Mouse (Mus musculus) G1E-ER4 (cell line): ENCODE measurements around the gene 1700030K09Rik. TPM values are rescaled to one million over a fixed set of nuclear protein-coding genes. Genes with fewer than 3 reads are reported as not detected.

Experiments used
- GATA1 ChIP-seq: IDR thresholded peaks from one replicate; pipeline ENCODE4 v1.8.0; 2012; ENCODE audit warnings: low read length, inconsistent platforms
- polyA plus RNA-seq: library from polyadenylated mRNA; stranded (reverse); fragments of >175 nt; gene quantifications from 2 replicates; pipeline ENCODE4 v1.2.3, GENCODE M21; 2012

The 1700030K09Rik gene
- polyA plus RNA-seq, result 4.8 and 5.6 TPM in 2 replicates

- no peak for TF ChIP-seq GATA1
Measured at GRCm38 (mm10) chr8:72443338-72443993, at the start of gene 1700030K09Rik, which contains the start of gene Calr3. Gene 1700030K09Rik (plus strand): TSS chr8:72443880. Gene Calr3 (minus strand): TSS chr8:72443870.

- no peak for TF ChIP-seq GATA1
Measured at GRCm38 (mm10) chr8:72401381-72401780, 42.3 kb upstream of the 1700030K09Rik start.

- no peak for TF ChIP-seq GATA1
Measured at GRCm38 (mm10) chr8:72402981-72403380, 40.7 kb upstream of the 1700030K09Rik start.

GRCm38 (mm10) chr8:72407878-72408277 is 35.8 kb upstream of the 1700030K09Rik start:
- no peak for TF ChIP-seq GATA1

- TF ChIP-seq GATA1, result no peak
Measured at GRCm38 (mm10) chr8:72409443-72409842, 34.2 kb upstream of the 1700030K09Rik start.

- no peak for TF ChIP-seq GATA1
Measured at GRCm38 (mm10) chr8:72413839-72414238, 29.8 kb upstream of the 1700030K09Rik start.

- TF ChIP-seq GATA1, result no peak
Measured at GRCm38 (mm10) chr8:72415252-72415651, 28.4 kb upstream of the 1700030K09Rik start.

- TF ChIP-seq GATA1, result no peak
Measured at GRCm38 (mm10) chr8:72418073-72418472, 25.6 kb upstream of the 1700030K09Rik start.

- TF ChIP-seq GATA1, result no peak
Measured at GRCm38 (mm10) chr8:72420571-72421361, 22.9 kb upstream of the 1700030K09Rik start.

- no peak for TF ChIP-seq GATA1
Measured at GRCm38 (mm10) chr8:72421362-72422335, 22.0 kb upstream of the 1700030K09Rik start, which contains the start of gene Eps15l1. Gene Eps15l1 (minus strand): TSS chr8:72421460.

- TF ChIP-seq GATA1, result no peak
Measured at GRCm38 (mm10) chr8:72422926-72423325, 20.8 kb upstream of the 1700030K09Rik start.

GRCm38 (mm10) chr8:72429676-72430075 is 14.0 kb upstream of the 1700030K09Rik start:
- no peak for TF ChIP-seq GATA1

GRCm38 (mm10) chr8:72434952-72435351 is 8.7 kb upstream of the 1700030K09Rik start:
- TF ChIP-seq GATA1, result no peak

GRCm38 (mm10) chr8:72438248-72439015 is 5.2 kb upstream of the 1700030K09Rik start:
- no peak for TF ChIP-seq GATA1

- no peak for TF ChIP-seq GATA1
Measured at GRCm38 (mm10) chr8:72443994-72444350, 292 bp downstream of the 1700030K09Rik start.

GRCm38 (mm10) chr8:72445071-72445470 is 1.4 kb downstream of the 1700030K09Rik start:
- no peak for TF ChIP-seq GATA1
